Mouse (Mus musculus): ENCODE measurements around the gene F10. TPM values are rescaled to one million over a fixed set of nuclear protein-coding genes. Genes with fewer than 3 reads are reported as not detected.

The F10 gene
- 27.6 and 42.9 TPM in 2 replicates for polyA plus RNA-seq (2015; fragmentation: Nextera tagmentation; extraction: Ambion mirVana)

GRCm38 (mm10) chr8:13037015-13037414 lies at the start of gene F10:
Gene F10, plus strand, starts transcription at chr8:13037308.
- Histone ChIP-seq H3K9ac (ENCODE audit: low read depth, low read length) (peak within 1 kb of the TSS; percentile 20; the same call in 1 of the 2 replicates), H3K27ac (ENCODE audit: low read length) (no peak within 1 kb of the TSS), H3K9me3 (ENCODE audit: control insufficient read depth, low read length) (no peaks in the 10 kb centered on the region), H3K36me3 (ENCODE audit: control insufficient read depth, insufficient read depth, low read length) (no peaks in the 10 kb centered on the region), H3K27me3 (replicated peaks; ENCODE audit: control insufficient read depth, insufficient read depth, low read length) (no peaks in the 10 kb centered on the region), H3K4me2 (ENCODE audit: low read depth, low read length) (0 out of 2 replicates have a peak within 1 kb of the TSS, but pooled peaks have one; percentile 4), H3K4me1 (ENCODE audit: control insufficient read depth, insufficient read depth, low read length) (0 out of 2 replicates have a peak, but pooled peaks cover 3% of the 10 kb centered on the region), H3K4me3 (ENCODE audit: low read length) (no peak within 1 kb of the TSS; the same call in 1 of the 2 replicates)
- 67% methylated on average over 7 of the region's 7 CpGs for WGBS
- ATAC-seq = peak; percentile 69

DNA sequence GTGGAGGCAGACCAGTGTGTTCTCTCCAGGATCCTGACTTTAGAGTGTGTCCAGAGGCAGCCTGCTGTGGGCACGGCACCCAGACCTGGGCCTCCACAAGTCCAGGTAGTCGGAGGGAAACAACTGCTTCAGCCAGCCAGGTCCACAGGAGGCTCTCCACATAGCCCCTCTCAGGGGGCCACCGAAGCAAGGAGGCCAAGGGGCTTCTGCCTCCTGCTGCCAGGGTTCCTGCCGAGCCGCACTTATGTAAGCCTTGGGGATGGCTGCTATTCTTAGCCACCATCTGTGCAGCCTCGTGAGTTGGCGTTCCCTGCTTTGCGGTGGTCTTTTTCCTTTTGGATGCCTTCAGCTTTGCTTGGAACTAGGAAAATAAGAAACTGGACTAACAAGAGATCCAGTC lies 49.5 kb upstream of the F10 start:
- no peak for ATAC-seq
- Histone ChIP-seq H3K27ac (ENCODE audit: low read length) (no peak overlapping the region), H3K9ac (ENCODE audit: low read depth, low read length) (no peak overlapping the region), H3K4me1 (ENCODE audit: control insufficient read depth, insufficient read depth, low read length) (no peaks in the 10 kb centered on the region), H3K27me3 (replicated peaks; ENCODE audit: control insufficient read depth, insufficient read depth, low read length) (no peaks in the 10 kb centered on the region), H3K4me2 (ENCODE audit: low read depth, low read length) (no peak overlapping the region), H3K4me3 (ENCODE audit: low read length) (no peak overlapping the region), H3K9me3 (ENCODE audit: control insufficient read depth, low read length) (no peaks in the 10 kb centered on the region), H3K36me3 (ENCODE audit: control insufficient read depth, insufficient read depth, low read length) (no peaks in the 10 kb centered on the region)
- WGBS = 86% methylated on average over 8 of the region's 8 CpGs

DNA sequence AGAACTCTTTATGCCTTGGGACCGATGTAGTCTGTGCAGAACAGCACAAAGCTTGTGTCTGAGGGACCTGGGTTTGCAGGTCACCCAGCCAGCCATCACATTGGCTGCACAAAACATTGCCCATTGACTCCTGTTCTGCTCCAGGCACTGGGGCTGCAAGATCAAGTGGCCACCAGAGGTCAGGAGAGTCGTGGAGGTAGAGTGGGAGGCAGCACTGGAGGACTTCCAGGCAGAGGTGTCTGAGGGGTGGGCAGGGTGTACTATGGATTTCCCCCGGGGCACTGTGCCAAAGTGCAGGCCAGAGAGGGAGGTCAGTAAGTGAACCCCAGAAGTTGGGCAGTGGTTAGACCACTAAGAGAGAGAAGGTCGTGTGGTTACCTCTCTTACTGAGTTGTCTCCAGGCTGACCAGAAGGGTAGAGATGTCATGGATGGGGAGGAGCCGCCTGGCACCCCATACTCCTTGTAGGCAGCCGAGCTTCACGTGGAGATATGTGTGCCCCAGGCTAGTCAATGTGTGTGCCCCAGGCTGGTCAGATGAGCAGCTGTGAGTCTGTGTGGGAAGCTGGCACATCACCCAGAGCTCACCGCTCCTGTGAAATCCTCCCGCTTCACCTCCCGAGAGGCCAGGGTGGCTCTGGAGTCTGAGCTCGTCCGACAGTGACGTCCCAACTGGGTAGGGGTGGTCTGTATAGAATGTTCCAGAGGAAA lies 48.2 kb upstream of the F10 start:
- H3K4me1 ChIP-seq (ENCODE audit: control insufficient read depth, insufficient read depth, low read length) = no peaks in the 10 kb centered on the region
- 78% methylated on average over 13 of the region's 13 CpGs for WGBS

DNA sequence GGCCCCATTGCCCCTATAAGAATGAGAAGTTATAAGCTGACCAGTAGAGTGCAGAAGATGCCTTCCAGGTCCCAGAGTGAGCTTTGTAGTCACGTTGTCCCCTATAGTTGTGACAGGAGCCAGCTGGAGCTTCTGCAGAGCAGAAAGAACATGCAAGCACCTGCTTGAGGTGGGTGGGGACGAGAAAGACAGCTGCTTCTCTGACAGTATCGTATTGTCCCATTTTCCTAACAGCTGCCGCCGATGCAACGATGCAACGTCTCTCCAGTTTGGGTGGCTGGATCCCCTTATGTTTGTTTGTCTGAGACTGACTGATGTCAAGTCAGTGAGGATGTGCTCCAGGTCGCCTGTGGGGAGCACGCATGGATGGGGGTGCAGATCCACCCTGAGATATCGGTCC lies 45.7 kb upstream of the F10 start:
- H3K4me3 ChIP-seq (ENCODE audit: low read length) = no peak overlapping the region
- ATAC-seq = no peak

More for the DNA sequence above, 48.2 kb upstream of the F10 start:
- Histone ChIP-seq H3K9me3 (ENCODE audit: control insufficient read depth, low read length) (no peaks in the 10 kb centered on the region), H3K36me3 (ENCODE audit: control insufficient read depth, insufficient read depth, low read length) (no peaks in the 10 kb centered on the region), H3K9ac (ENCODE audit: low read depth, low read length) (no peak overlapping the region), H3K4me3 (ENCODE audit: low read length) (no peak overlapping the region), H3K27ac (ENCODE audit: low read length) (no peak overlapping the region), H3K4me2 (ENCODE audit: low read depth, low read length) (no peak overlapping the region), H3K27me3 (replicated peaks; ENCODE audit: control insufficient read depth, insufficient read depth, low read length) (no peaks in the 10 kb centered on the region)
- no peak for ATAC-seq

DNA sequence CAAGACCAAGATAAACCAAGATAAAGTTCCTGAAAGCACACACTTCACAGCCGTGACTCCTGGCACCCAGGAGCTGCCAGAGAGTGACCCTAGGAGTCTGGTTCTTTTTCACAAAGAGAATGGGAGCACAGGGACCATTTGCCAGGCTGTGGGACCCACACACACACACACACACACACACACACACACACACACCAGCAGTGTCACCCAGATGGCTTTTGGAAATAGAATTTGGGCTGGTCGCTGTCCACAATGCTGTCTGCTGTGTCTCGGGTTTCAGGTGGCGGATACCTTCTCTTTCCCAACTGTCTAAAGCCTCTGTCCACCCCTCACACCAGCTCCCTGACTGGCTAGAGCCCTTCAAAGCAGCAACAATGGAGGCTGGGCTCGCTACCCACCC lies 42.6 kb upstream of the F10 start:
- Histone ChIP-seq H3K4me2 (ENCODE audit: low read depth, low read length) (no peak overlapping the region), H3K9me3 (ENCODE audit: control insufficient read depth, low read length) (no peaks in the 10 kb centered on the region), H3K36me3 (ENCODE audit: control insufficient read depth, insufficient read depth, low read length) (no peaks in the 10 kb centered on the region), H3K4me3 (ENCODE audit: low read length) (no peak overlapping the region), H3K27me3 (replicated peaks; ENCODE audit: control insufficient read depth, insufficient read depth, low read length) (no peaks in the 10 kb centered on the region), H3K4me1 (ENCODE audit: control insufficient read depth, insufficient read depth, low read length) (no peaks in the 10 kb centered on the region), H3K9ac (ENCODE audit: low read depth, low read length) (no peak overlapping the region), H3K27ac (ENCODE audit: low read length) (no peak overlapping the region)
- no peak for ATAC-seq
- WGBS = 75% methylated on average over 5 of the region's 5 CpGs

More for the DNA sequence above, 45.7 kb upstream of the F10 start:
- H3K4me1 ChIP-seq (ENCODE audit: control insufficient read depth, insufficient read depth, low read length) = no peaks in the 10 kb centered on the region
- no peaks in the 10 kb centered on the region for H3K9me3 ChIP-seq (ENCODE audit: control insufficient read depth, low read length)
- no peaks in the 10 kb centered on the region for H3K27me3 ChIP-seq (replicated peaks; ENCODE audit: control insufficient read depth, insufficient read depth, low read length)
- no peak overlapping the region for H3K4me2 ChIP-seq (ENCODE audit: low read depth, low read length)
- no peaks in the 10 kb centered on the region for H3K36me3 ChIP-seq (ENCODE audit: control insufficient read depth, insufficient read depth, low read length)
- H3K27ac ChIP-seq (ENCODE audit: low read length) = no peak overlapping the region
- WGBS = 73% methylated on average over 10 of the region's 10 CpGs
- H3K9ac ChIP-seq (ENCODE audit: low read depth, low read length) = no peak overlapping the region

- Histone ChIP-seq H3K4me1 (ENCODE audit: control insufficient read depth, insufficient read depth, low read length) (no peaks in the 10 kb centered on the region), H3K36me3 (ENCODE audit: control insufficient read depth, insufficient read depth, low read length) (no peaks in the 10 kb centered on the region), H3K9me3 (ENCODE audit: control insufficient read depth, low read length) (no peaks in the 10 kb centered on the region), H3K9ac (ENCODE audit: low read depth, low read length) (no peak overlapping the region), H3K4me3 (ENCODE audit: low read length) (no peak overlapping the region), H3K27me3 (replicated peaks; ENCODE audit: control insufficient read depth, insufficient read depth, low read length) (no peaks in the 10 kb centered on the region), H3K27ac (ENCODE audit: low read length) (no peak overlapping the region), H3K4me2 (ENCODE audit: low read depth, low read length) (no peak overlapping the region)
- 60% methylated on average over 5 of the region's 5 CpGs for WGBS
- ATAC-seq = no peak
Observed at GRCm38 (mm10) chr8:12995481-12995880, 41.6 kb upstream of the F10 start.

- Histone ChIP-seq H3K27me3 (replicated peaks; ENCODE audit: control insufficient read depth, insufficient read depth, low read length) (no peaks in the 10 kb centered on the region), H3K27ac (ENCODE audit: low read length) (no peak overlapping the region), H3K9ac (ENCODE audit: low read depth, low read length) (no peak overlapping the region), H3K4me3 (ENCODE audit: low read length) (no peak overlapping the region), H3K36me3 (ENCODE audit: control insufficient read depth, insufficient read depth, low read length) (no peaks in the 10 kb centered on the region), H3K4me1 (ENCODE audit: control insufficient read depth, insufficient read depth, low read length) (no peaks in the 10 kb centered on the region), H3K4me2 (ENCODE audit: low read depth, low read length) (no peak overlapping the region), H3K9me3 (ENCODE audit: control insufficient read depth, low read length) (no peaks in the 10 kb centered on the region)
- WGBS = 49% methylated on average over 8 of the region's 8 CpGs
- ATAC-seq = no peak
Observed at GRCm38 (mm10) chr8:12996831-12997275, 40.3 kb upstream of the F10 start.

GRCm38 (mm10) chr8:12998331-12998730 lies 38.8 kb upstream of the F10 start:
- WGBS = 73% methylated on average over 8 of the region's 8 CpGs
- Histone ChIP-seq H3K9ac (ENCODE audit: low read depth, low read length) (no peak overlapping the region), H3K27ac (ENCODE audit: low read length) (no peak overlapping the region)

GRCm38 (mm10) chr8:12999793-13000192 lies 37.3 kb upstream of the F10 start:
- WGBS = 67% methylated on average over 9 of the region's 9 CpGs
- no peaks in the 10 kb centered on the region for H3K27me3 ChIP-seq (replicated peaks; ENCODE audit: control insufficient read depth, insufficient read depth, low read length)
- H3K9me3 ChIP-seq (ENCODE audit: control insufficient read depth, low read length) = no peaks in the 10 kb centered on the region
- no peak for ATAC-seq
- H3K36me3 ChIP-seq (ENCODE audit: control insufficient read depth, insufficient read depth, low read length) = no peaks in the 10 kb centered on the region
- H3K27ac ChIP-seq (ENCODE audit: low read length) = no peak overlapping the region
- no peak overlapping the region for H3K4me3 ChIP-seq (ENCODE audit: low read length)
- H3K4me2 ChIP-seq (ENCODE audit: low read depth, low read length) = no peak overlapping the region
- no peak overlapping the region for H3K9ac ChIP-seq (ENCODE audit: low read depth, low read length)
- no peaks in the 10 kb centered on the region for H3K4me1 ChIP-seq (ENCODE audit: control insufficient read depth, insufficient read depth, low read length)

More at GRCm38 (mm10) chr8:12998331-12998730, 38.8 kb upstream of the F10 start:
- peak; percentile 31; the same call in 1 of the 2 replicates for ATAC-seq
- H3K9me3 ChIP-seq (ENCODE audit: control insufficient read depth, low read length) = no peaks in the 10 kb centered on the region
- H3K4me1 ChIP-seq (ENCODE audit: control insufficient read depth, insufficient read depth, low read length) = no peaks in the 10 kb centered on the region
- H3K27me3 ChIP-seq (replicated peaks; ENCODE audit: control insufficient read depth, insufficient read depth, low read length) = no peaks in the 10 kb centered on the region
- no peak overlapping the region for H3K4me2 ChIP-seq (ENCODE audit: low read depth, low read length)
- no peak overlapping the region for H3K4me3 ChIP-seq (ENCODE audit: low read length)
- no peaks in the 10 kb centered on the region for H3K36me3 ChIP-seq (ENCODE audit: control insufficient read depth, insufficient read depth, low read length)

Measured in intestine, embryonic 16.5 days (tissue).